Mouse (Mus musculus) forebrain, embryonic 13.5 days (tissue): ENCODE data around the gene Vps54. TPM values are rescaled to one million over a fixed set of nuclear protein-coding genes. Genes with fewer than 3 reads are reported as not detected.

Experiments used
- ATAC-seq: fragments of 200-750 bp; cut with Nextera tagmentation; 2 replicates; pipeline ENCODE4 v1.8.0; 2017
- H3K27ac ChIP-seq: fragments of 300-500 bp; sonication (generic); 2 replicates; pipeline ENCODE4 v1.5.1; 2015; ENCODE audit warnings: inconsistent platforms, mild to moderate bottlenecking, moderate library complexity
- H3K27me3 ChIP-seq: fragments of 300-500 bp; sonication (generic); 2 replicates; pipeline ENCODE4 v1.6.1; 2015; ENCODE audit warnings: mild to moderate bottlenecking, inconsistent platforms
- H3K36me3 ChIP-seq: fragments of 300-500 bp; sonication (generic); 2 replicates; pipeline ENCODE4 v1.6.1; 2015; ENCODE audit warnings: mild to moderate bottlenecking, inconsistent platforms; ENCODE audit not compliant: poor library complexity, severe bottlenecking
- H3K4me1 ChIP-seq: fragments of 300-500 bp; sonication (generic); 2 replicates; pipeline ENCODE4 v1.6.1; 2015; ENCODE audit warnings: inconsistent platforms
- H3K4me2 ChIP-seq: fragments of 300-500 bp; sonication (generic); 2 replicates; pipeline ENCODE4 v1.6.1; 2015; ENCODE audit warnings: inconsistent platforms, mild to moderate bottlenecking, moderate library complexity
- H3K4me3 ChIP-seq: fragments of 300-500 bp; sonication (generic); 2 replicates; pipeline ENCODE4 v1.5.1; 2015; ENCODE audit warnings: mild to moderate bottlenecking, inconsistent platforms
- H3K9ac ChIP-seq: fragments of 300-500 bp; sonication (generic); 2 replicates; pipeline ENCODE4 v1.6.1; 2015; ENCODE audit warnings: mild to moderate bottlenecking, inconsistent platforms
- H3K9me3 ChIP-seq: fragments of 300-500 bp; sonication (generic); replicated peaks from 2 replicates; pipeline ENCODE4 v1.6.1; 2016; ENCODE audit warnings: inconsistent platforms
- WGBS: fragments of 180-500 bp; shearing (Covaris S2); methylation state at CpG from one replicate; pipeline ENCODE4 v1.1.7; 2015; 5-methylcytosine and 5-hydroxymethylcytosine counted together
- polyA plus RNA-seq: library from polyadenylated mRNA; unstranded; fragments of >200 nt; fragmentation: Nextera tagmentation; extraction: Ambion mirVana; gene quantifications from 2 replicates; pipeline ENCODE4 v1.2.1, GENCODE M21; 2015

Vps54 gene
- polyA plus RNA-seq, 1 experiment from 2014 or later, result 9.4 TPM

- ATAC-seq, result no peak
- Histone ChIP-seq H3K4me2 (no peak overlapping the region), H3K4me3 (no peak overlapping the region), H3K36me3 (peaks cover 39% of the 10 kb centered on the region), H3K4me1 (no peaks in the 10 kb centered on the region), H3K9me3 (no peaks in the 10 kb centered on the region), H3K9ac (no peak overlapping the region), H3K27ac (no peak overlapping the region), H3K27me3 (no peaks in the 10 kb centered on the region)
- 90% methylated on average over 3 of the region's 3 CpGs for WGBS
Measured at GRCm38 (mm10) chr11:21321577-21321976, 82.5 kb downstream of the Vps54 start.

- Histone ChIP-seq H3K4me2 (no peak overlapping the region), H3K27ac (no peak overlapping the region), H3K9ac (no peak overlapping the region), H3K4me1 (no peaks in the 10 kb centered on the region), H3K27me3 (no peaks in the 10 kb centered on the region), H3K4me3 (no peak overlapping the region), H3K9me3 (no peaks in the 10 kb centered on the region), H3K36me3 (peaks cover 41% of the 10 kb centered on the region)
- ATAC-seq, result no peak
- 87% methylated on average over 3 of the region's 3 CpGs for WGBS
Measured at GRCm38 (mm10) chr11:21322349-21322748, 83.3 kb downstream of the Vps54 start.

- Histone ChIP-seq H3K27ac (no peak overlapping the region), H3K9ac (no peak overlapping the region), H3K27me3 (no peaks in the 10 kb centered on the region), H3K4me2 (no peak overlapping the region), H3K4me3 (no peak overlapping the region), H3K9me3 (no peaks in the 10 kb centered on the region), H3K36me3 (peaks cover 58% of the 10 kb centered on the region), H3K4me1 (no peaks in the 10 kb centered on the region)
- no peak for ATAC-seq
- WGBS, result 96% methylated on average over 5 of the region's 5 CpGs
Measured at GRCm38 (mm10) chr11:21325781-21326180, 86.7 kb downstream of the Vps54 start.

GRCm38 (mm10) chr11:21326770-21327169 lies 87.7 kb downstream of the Vps54 start:
- Histone ChIP-seq H3K36me3 (peaks cover 59% of the 10 kb centered on the region), H3K4me1 (no peaks in the 10 kb centered on the region), H3K9ac (no peak overlapping the region), H3K4me2 (no peak overlapping the region), H3K9me3 (no peaks in the 10 kb centered on the region), H3K4me3 (no peak overlapping the region), H3K27ac (no peak overlapping the region), H3K27me3 (no peaks in the 10 kb centered on the region)
- no peak for ATAC-seq
- 70% methylated on average over 2 of the region's 2 CpGs for WGBS

- no peak for ATAC-seq
Measured at GRCm38 (mm10) chr11:21327486-21327885, 88.4 kb downstream of the Vps54 start.

GRCm38 (mm10) chr11:21328141-21328540 lies 89.1 kb downstream of the Vps54 start:
- Histone ChIP-seq H3K4me3 (no peak overlapping the region), H3K4me2 (no peak overlapping the region), H3K27me3 (no peaks in the 10 kb centered on the region), H3K27ac (no peak overlapping the region), H3K4me1 (no peaks in the 10 kb centered on the region), H3K9me3 (no peaks in the 10 kb centered on the region), H3K36me3 (peaks cover 58% of the 10 kb centered on the region), H3K9ac (no peak overlapping the region)
- ATAC-seq, result no peak
- WGBS, result 90% methylated on average over 5 of the region's 5 CpGs

More at GRCm38 (mm10) chr11:21327486-21327885, 88.4 kb downstream of the Vps54 start:
- Histone ChIP-seq H3K4me3 (no peak overlapping the region), H3K27me3 (no peaks in the 10 kb centered on the region), H3K36me3 (peaks cover 58% of the 10 kb centered on the region), H3K9ac (no peak overlapping the region), H3K9me3 (no peaks in the 10 kb centered on the region), H3K4me1 (no peaks in the 10 kb centered on the region), H3K4me2 (no peak overlapping the region), H3K27ac (no peak overlapping the region)
- WGBS, result 89% methylated on average over 5 of the region's 5 CpGs

GRCm38 (mm10) chr11:21332639-21333295 lies 93.7 kb downstream of the Vps54 start:
- H3K4me2 ChIP-seq, result no peak overlapping the region
- H3K36me3 ChIP-seq, result peaks cover 38% of the 10 kb centered on the region
- WGBS, result 95% methylated on average over 5 of the region's 5 CpGs
- no peak overlapping the region for H3K9ac ChIP-seq
- no peaks in the 10 kb centered on the region for H3K4me1 ChIP-seq
- H3K9me3 ChIP-seq, result no peaks in the 10 kb centered on the region
- no peak overlapping the region for H3K4me3 ChIP-seq
- no peak for ATAC-seq
- no peak overlapping the region for H3K27ac ChIP-seq
- no peaks in the 10 kb centered on the region for H3K27me3 ChIP-seq

- H3K4me1 ChIP-seq, result no peaks in the 10 kb centered on the region
- WGBS, result 90% methylated on average over 1 of the region's 1 CpGs
- no peaks in the 10 kb centered on the region for H3K27me3 ChIP-seq
Measured at GRCm38 (mm10) chr11:21337855-21338254, 98.8 kb downstream of the Vps54 start.

GRCm38 (mm10) chr11:21339088-21339487 lies 100.0 kb downstream of the Vps54 start:
- Histone ChIP-seq H3K4me2 (no peak overlapping the region), H3K27me3 (no peaks in the 10 kb centered on the region), H3K36me3 (peaks cover 6% of the 10 kb centered on the region; the same call in 1 of the 2 replicates), H3K27ac (no peak overlapping the region), H3K4me3 (no peak overlapping the region), H3K4me1 (no peaks in the 10 kb centered on the region), H3K9ac (no peak overlapping the region), H3K9me3 (no peaks in the 10 kb centered on the region)
- ATAC-seq, result no peak
- WGBS, result 88% methylated on average over 4 of the region's 4 CpGs

More at GRCm38 (mm10) chr11:21337855-21338254, 98.8 kb downstream of the Vps54 start:
- H3K9ac ChIP-seq, result no peak overlapping the region
- H3K36me3 ChIP-seq, result peaks cover 9% of the 10 kb centered on the region
- no peak for ATAC-seq
- no peaks in the 10 kb centered on the region for H3K9me3 ChIP-seq
- H3K4me2 ChIP-seq, result no peak overlapping the region
- no peak overlapping the region for H3K27ac ChIP-seq
- H3K4me3 ChIP-seq, result no peak overlapping the region

- ATAC-seq, result no peak
- Histone ChIP-seq H3K9ac (no peak overlapping the region), H3K27ac (no peak overlapping the region), H3K4me3 (no peak overlapping the region), H3K4me1 (no peaks in the 10 kb centered on the region), H3K27me3 (no peaks in the 10 kb centered on the region), H3K36me3 (peaks cover 16% of the 10 kb centered on the region; the same call in 1 of the 2 replicates), H3K4me2 (no peak overlapping the region), H3K9me3 (no peaks in the 10 kb centered on the region)
- WGBS, result 98% methylated on average over 5 of the region's 5 CpGs
Measured at GRCm38 (mm10) chr11:21343490-21343889, 104.4 kb downstream of the Vps54 start.

- Histone ChIP-seq H3K27ac (no peak overlapping the region), H3K4me2 (no peak overlapping the region), H3K36me3 (peaks cover 27% of the 10 kb centered on the region), H3K9me3 (no peaks in the 10 kb centered on the region), H3K4me3 (no peak overlapping the region), H3K27me3 (no peaks in the 10 kb centered on the region), H3K9ac (no peak overlapping the region), H3K4me1 (no peaks in the 10 kb centered on the region)
- no peak for ATAC-seq
- WGBS, result 96% methylated on average over 3 of the region's 3 CpGs
Measured at GRCm38 (mm10) chr11:21346020-21346419, 106.9 kb downstream of the Vps54 start.

GRCm38 (mm10) chr11:21348890-21349289 lies 109.8 kb downstream of the Vps54 start:
- peaks cover 34% of the 10 kb centered on the region for H3K36me3 ChIP-seq
- H3K4me3 ChIP-seq, result no peak overlapping the region
- no peak overlapping the region for H3K27ac ChIP-seq
- H3K4me1 ChIP-seq, result no peaks in the 10 kb centered on the region
- H3K9ac ChIP-seq, result no peak overlapping the region
- no peak overlapping the region for H3K4me2 ChIP-seq
- no peaks in the 10 kb centered on the region for H3K27me3 ChIP-seq
- no peak for ATAC-seq
- no peaks in the 10 kb centered on the region for H3K9me3 ChIP-seq
- 77% methylated on average over 2 of the region's 2 CpGs for WGBS

- no peak overlapping the region for H3K4me2 ChIP-seq
- no peaks in the 10 kb centered on the region for H3K4me1 ChIP-seq
- no peaks in the 10 kb centered on the region for H3K27me3 ChIP-seq
- H3K27ac ChIP-seq, result no peak overlapping the region
- peaks cover 29% of the 10 kb centered on the region for H3K36me3 ChIP-seq
- H3K9ac ChIP-seq, result no peak overlapping the region
- 87% methylated on average over 7 of the region's 7 CpGs for WGBS
- H3K9me3 ChIP-seq, result no peaks in the 10 kb centered on the region
- no peak overlapping the region for H3K4me3 ChIP-seq
- no peak for ATAC-seq
Measured at GRCm38 (mm10) chr11:21351296-21351695, 112.2 kb downstream of the Vps54 start.
